Mouse (Mus musculus) MEL-GATA-1-ER (cell line): ENCODE results near the gene Gm20388.
A peak's percentile ranks its signal among the peaks of the same experiment; 100 is the strongest.

ENCODE experiments used
- DNase-seq: peaks from one replicate; pipeline ENCODE4 v3.0.0-alpha.2; 2012; ENCODE audit warnings: low read depth; ENCODE audit errors: extremely low read depth

The Gm20388 gene

GRCm38 (mm10) chr8:120285033-120285432 is 374.4 kb downstream of the Gm20388 start:
- peak; percentile 62 for DNase-seq

GRCm38 (mm10) chr8:120285878-120286277 is 375.2 kb downstream of the Gm20388 start:
- DNase-seq = no peak

GRCm38 (mm10) chr8:120288122-120288908 is 377.7 kb downstream of the Gm20388 start:
- peak; percentile 86 for DNase-seq

GRCm38 (mm10) chr8:120289191-120289590 is 378.6 kb downstream of the Gm20388 start:
- no peak for DNase-seq

- DNase-seq = no peak
Observed at GRCm38 (mm10) chr8:120289698-120290181, 379.1 kb downstream of the Gm20388 start.

GRCm38 (mm10) chr8:120290614-120291013 is 380.0 kb downstream of the Gm20388 start:
- DNase-seq = no peak

GRCm38 (mm10) chr8:120291650-120292049 is 381.0 kb downstream of the Gm20388 start:
- DNase-seq = no peak

GRCm38 (mm10) chr8:120292316-120293107 is 381.9 kb downstream of the Gm20388 start:
- DNase-seq = no peak

GRCm38 (mm10) chr8:120293421-120294357 is 383.0 kb downstream of the Gm20388 start:
- DNase-seq = peak; percentile 95

- no peak for DNase-seq
Observed at GRCm38 (mm10) chr8:120294982-120295870, 384.6 kb downstream of the Gm20388 start.

GRCm38 (mm10) chr8:120297000-120297399 is 386.4 kb downstream of the Gm20388 start:
- no peak for DNase-seq

GRCm38 (mm10) chr8:120298601-120299532 is 388.2 kb downstream of the Gm20388 start:
- DNase-seq = no peak

GRCm38 (mm10) chr8:120300601-120301141 is 390.0 kb downstream of the Gm20388 start:
- DNase-seq = no peak

- no peak for DNase-seq
Observed at GRCm38 (mm10) chr8:120302941-120303675, 392.5 kb downstream of the Gm20388 start.

GRCm38 (mm10) chr8:120304097-120304496 is 393.5 kb downstream of the Gm20388 start:
- DNase-seq = no peak

GRCm38 (mm10) chr8:120305800-120306385 is 395.3 kb downstream of the Gm20388 start:
- no peak for DNase-seq

GRCm38 (mm10) chr8:120307103-120307502 is 396.5 kb downstream of the Gm20388 start:
- DNase-seq = no peak

GRCm38 (mm10) chr8:120307528-120307927 is 396.9 kb downstream of the Gm20388 start:
- DNase-seq = no peak
